Mouse (Mus musculus) lung, adult 18-20 months (tissue): ENCODE measurements at regions not wholly inside any gene's neighbourhood (a gene's known extent, or its start where the extent isn't known, plus 50 kb on each side); places are given as distances from the start of the nearest gene placed in this dataset.

Experiments used
- DNase-seq, 2 experiments: peaks; one replicate each; pipeline ENCODE4 v3.0.0; 2022; ENCODE audit warnings: mixed read lengths in 2 of 2

GRCm38 (mm10) chr16:74984207-74984606, 572.6 kb upstream of the Robo2 start:
- no peak for DNase-seq

- DNase-seq = no peak
These were observed 554.5 kb upstream of the Robo2 start for GRCm38 (mm10) chr16:74966099-74966498.

GRCm38 (mm10) chr16:74929739-74930138, 518.1 kb upstream of the Robo2 start:
- DNase-seq = no peak

- no peak for DNase-seq
These were observed 489.2 kb upstream of the Robo2 start for GRCm38 (mm10) chr16:74900835-74901234.

GRCm38 (mm10) chr16:74887724-74888123, 476.1 kb upstream of the Robo2 start:
- no peak for DNase-seq

GRCm38 (mm10) chr16:74878603-74879002, 467.0 kb upstream of the Robo2 start:
- DNase-seq = no peak

GRCm38 (mm10) chr16:74873756-74874155, 462.1 kb upstream of the Robo2 start:
- DNase-seq = no peak

- no peak for DNase-seq
These were observed 446.1 kb upstream of the Robo2 start for GRCm38 (mm10) chr16:74857752-74858151.

GRCm38 (mm10) chr16:74840006-74840405, 428.4 kb upstream of the Robo2 start:
- no peak for DNase-seq

GRCm38 (mm10) chr16:74814386-74814785, 402.8 kb upstream of the Robo2 start:
- no peak for DNase-seq

GRCm38 (mm10) chr16:74809154-74809825, 397.7 kb upstream of the Robo2 start:
- no peak for DNase-seq

- no peak for DNase-seq
These were observed 395.1 kb upstream of the Robo2 start for GRCm38 (mm10) chr16:74806775-74807174.

- DNase-seq = peak in 1 of 2 experiments; percentile 5
These were observed 389.7 kb upstream of the Robo2 start for GRCm38 (mm10) chr16:74801296-74801695.

GRCm38 (mm10) chr16:74796303-74796653, 384.7 kb upstream of the Robo2 start:
- DNase-seq = no peak

GRCm38 (mm10) chr16:74795360-74796302, 384.0 kb upstream of the Robo2 start:
- DNase-seq = no peak

GRCm38 (mm10) chr16:74785365-74786119, 373.9 kb upstream of the Robo2 start:
- DNase-seq = no peak

- DNase-seq = no peak
These were observed 368.8 kb upstream of the Robo2 start for GRCm38 (mm10) chr16:74780388-74780787.

- no peak for DNase-seq
These were observed 356.6 kb upstream of the Robo2 start for GRCm38 (mm10) chr16:74768264-74768663.

GRCm38 (mm10) chr16:74756720-74757345, 345.2 kb upstream of the Robo2 start:
- DNase-seq = no peak

- DNase-seq = no peak
These were observed 339.3 kb upstream of the Robo2 start for GRCm38 (mm10) chr16:74750900-74751299.

- DNase-seq = no peak
These were observed 337.4 kb upstream of the Robo2 start for GRCm38 (mm10) chr16:74749006-74749405.

GRCm38 (mm10) chr16:74743512-74743911, 331.9 kb upstream of the Robo2 start:
- DNase-seq = no peak
